Mouse (Mus musculus) forebrain, embryonic 15.5 days (tissue): ENCODE data around the gene Fam205c. TPM values are rescaled to one million over a fixed set of nuclear protein-coding genes. Genes with fewer than 3 reads are reported as not detected.
"Not testable (repeated sequence)": the region's sequence is repeated elsewhere in the genome, so short reads cannot be mapped to it uniquely, and the experiment has no call there.

Source experiments
- ATAC-seq: fragments of 200-750 bp; cut with Nextera tagmentation; replicated peaks from 2 replicates; pipeline ENCODE4 v1.8.0; 2017; ENCODE audit warnings: mild to moderate bottlenecking, moderate TSS enrichment, moderate library complexity
- H3K27ac ChIP-seq: fragments of 300-500 bp; sonication (generic); replicated peaks from 2 replicates; pipeline ENCODE4 v1.5.1; 2015; ENCODE audit warnings: mild to moderate bottlenecking, inconsistent platforms
- H3K27me3 ChIP-seq: fragments of 300-500 bp; sonication (generic); 2 replicates; pipeline ENCODE4 v1.6.1; 2015; ENCODE audit warnings: inconsistent platforms
- H3K36me3 ChIP-seq: fragments of 300-500 bp; sonication (generic); 2 replicates; pipeline ENCODE4 v1.6.1; 2015; ENCODE audit warnings: mild to moderate bottlenecking, inconsistent platforms
- H3K4me1 ChIP-seq: fragments of 300-500 bp; sonication (generic); 2 replicates; pipeline ENCODE4 v1.6.1; 2015; ENCODE audit warnings: inconsistent platforms
- H3K4me2 ChIP-seq: fragments of 300-500 bp; sonication (generic); replicated peaks from 2 replicates; pipeline ENCODE4 v1.6.1; 2015; ENCODE audit warnings: mild to moderate bottlenecking, inconsistent platforms
- H3K4me3 ChIP-seq: fragments of 300-500 bp; sonication (generic); 2 replicates; pipeline ENCODE4 v1.5.1; 2015; ENCODE audit warnings: mild to moderate bottlenecking, inconsistent platforms
- H3K9ac ChIP-seq: fragments of 300-500 bp; sonication (generic); replicated peaks from 2 replicates; pipeline ENCODE4 v1.6.1; 2015; ENCODE audit warnings: mild to moderate bottlenecking, inconsistent platforms
- H3K9me3 ChIP-seq: fragments of 300-500 bp; sonication (generic); 2 replicates; pipeline ENCODE4 v1.6.1; 2016; ENCODE audit warnings: inconsistent platforms
- WGBS: fragments of 180-500 bp; shearing (Covaris S2); methylation state at CpG from one replicate; pipeline ENCODE4 v1.1.7; 2015; ENCODE audit warnings: mixed read lengths; 5-methylcytosine and 5-hydroxymethylcytosine counted together
- polyA plus RNA-seq: library from polyadenylated mRNA; unstranded; fragments of >200 nt; fragmentation: Nextera tagmentation; extraction: Ambion mirVana; gene quantifications from 2 replicates; pipeline ENCODE4 v1.2.1, GENCODE M21; 2015

Fam205c gene
- polyA plus RNA-seq, 1 experiment from 2014 or later: 1.8 TPM

- Histone ChIP-seq H3K9ac (no peak overlapping the region), H3K36me3 (no peaks in the 10 kb centered on the region)
- WGBS: 91% methylated on average over 16 of the region's 16 CpGs
These were observed 1.1 kb downstream of the Fam205c start for GRCm38 (mm10) chr4:42872746-42873435.

GRCm38 (mm10) chr4:42872151-42872550, 1.9 kb downstream of the Fam205c start:
- 95% methylated on average over 7 of the region's 7 CpGs for WGBS
- Histone ChIP-seq H3K36me3 (no peaks in the 10 kb centered on the region), H3K27ac (no peak overlapping the region), H3K9ac (no peak overlapping the region), H3K27me3 (no peaks in the 10 kb centered on the region), H3K4me2 (no peak overlapping the region), H3K4me1 (no peaks in the 10 kb centered on the region), H3K4me3 (no peak overlapping the region), H3K9me3 (no peaks in the 10 kb centered on the region)
- ATAC-seq: no peak

More at GRCm38 (mm10) chr4:42872746-42873435, 1.1 kb downstream of the Fam205c start:
- no peak for ATAC-seq
- no peaks in the 10 kb centered on the region for H3K27me3 ChIP-seq
- no peaks in the 10 kb centered on the region for H3K9me3 ChIP-seq
- H3K4me2 ChIP-seq: no peak overlapping the region
- H3K27ac ChIP-seq: no peak overlapping the region
- H3K4me3 ChIP-seq: no peak overlapping the region
- H3K4me1 ChIP-seq: no peaks in the 10 kb centered on the region

- no peak overlapping the region for H3K9ac ChIP-seq
- no peaks in the 10 kb centered on the region for H3K9me3 ChIP-seq
- H3K4me1 ChIP-seq: no peaks in the 10 kb centered on the region
- no peak overlapping the region for H3K4me2 ChIP-seq
- no peaks in the 10 kb centered on the region for H3K36me3 ChIP-seq
- no peak overlapping the region for H3K27ac ChIP-seq
- no peaks in the 10 kb centered on the region for H3K27me3 ChIP-seq
- no peak overlapping the region for H3K4me3 ChIP-seq
- 87% methylated on average over 5 of the region's 5 CpGs for WGBS
- ATAC-seq: no peak
These were observed 3.3 kb downstream of the Fam205c start for GRCm38 (mm10) chr4:42870748-42871147.

- 92% methylated on average over 5 of the region's 5 CpGs for WGBS
- Histone ChIP-seq H3K4me3 (no peak overlapping the region), H3K4me2 (no peak overlapping the region), H3K27ac (no peak overlapping the region), H3K36me3 (no peaks in the 10 kb centered on the region), H3K9me3 (no peaks in the 10 kb centered on the region), H3K4me1 (no peaks in the 10 kb centered on the region), H3K9ac (no peak overlapping the region), H3K27me3 (no peaks in the 10 kb centered on the region)
- no peak for ATAC-seq
These were observed 5.8 kb downstream of the Fam205c start for GRCm38 (mm10) chr4:42868193-42868592.

- Histone ChIP-seq H3K9me3 (no peaks in the 10 kb centered on the region), H3K4me3 (no peak overlapping the region), H3K27ac (no peak overlapping the region), H3K4me2 (no peak overlapping the region), H3K27me3 (no peaks in the 10 kb centered on the region), H3K9ac (no peak overlapping the region), H3K36me3 (no peaks in the 10 kb centered on the region), H3K4me1 (no peaks in the 10 kb centered on the region)
- WGBS: 70% methylated on average over 3 of the region's 3 CpGs
- no peak for ATAC-seq
These were observed 6.6 kb downstream of the Fam205c start for GRCm38 (mm10) chr4:42867390-42867789.

GRCm38 (mm10) chr4:42863487-42863886, 10.5 kb downstream of the Fam205c start:
- not testable (repeated sequence) for H3K36me3 ChIP-seq, H3K4me1 ChIP-seq, H3K9ac ChIP-seq, H3K4me2 ChIP-seq, H3K27me3 ChIP-seq, H3K27ac ChIP-seq, H3K9me3 ChIP-seq, H3K4me3 ChIP-seq, ATAC-seq
- WGBS: 85% methylated on average over 5 of the region's 5 CpGs

GRCm38 (mm10) chr4:42860483-42860882, 13.6 kb downstream of the Fam205c start:
- 85% methylated on average over 9 of the region's 9 CpGs for WGBS
- H3K36me3 ChIP-seq, H3K27me3 ChIP-seq, H3K4me3 ChIP-seq, H3K4me2 ChIP-seq, H3K4me1 ChIP-seq, H3K9me3 ChIP-seq, H3K27ac ChIP-seq, ATAC-seq, H3K9ac ChIP-seq: not testable (repeated sequence)

- H3K27ac ChIP-seq, H3K36me3 ChIP-seq, H3K9me3 ChIP-seq, H3K9ac ChIP-seq, H3K4me1 ChIP-seq, H3K4me2 ChIP-seq, H3K4me3 ChIP-seq, H3K27me3 ChIP-seq, ATAC-seq: not testable (repeated sequence)
- 81% methylated on average over 1 of the region's 1 CpGs for WGBS
These were observed 17.4 kb downstream of the Fam205c start, which contains the start of gene Gm12394 for GRCm38 (mm10) chr4:42856671-42857070. Gm12394 (minus strand) TSS chr4:42856771.

GRCm38 (mm10) chr4:42853788-42854187, 20.2 kb downstream of the Fam205c start, which contains the start of gene Fam205a1:
Fam205a1 (minus strand) TSS chr4:42853888.
- H3K27ac ChIP-seq, H3K4me3 ChIP-seq, H3K4me1 ChIP-seq, H3K27me3 ChIP-seq, H3K9ac ChIP-seq, ATAC-seq, H3K4me2 ChIP-seq, H3K9me3 ChIP-seq, H3K36me3 ChIP-seq: not testable (repeated sequence)
- 94% methylated on average over 1 of the region's 1 CpGs for WGBS

Other genes starting within 250 kb of the Fam205c start
- gene Gm2564, start 244.5 kb downstream of the Fam205c start, polyA plus RNA-seq: not detected in 2 replicates
- gene Ccl27b, start 219.0 kb downstream of the Fam205c start, polyA plus RNA-seq: not detected in 2 replicates
- gene Il11ra2, start 212.3 kb downstream of the Fam205c start, polyA plus RNA-seq: not detected in 2 replicates
- 0.70 and 0.98 TPM in 2 replicates for gene 4930578G10Rik, start 138.7 kb downstream of the Fam205c start, polyA plus RNA-seq
- 0.43 and 0.51 TPM in 2 replicates for gene Ccl19, start 117.7 kb downstream of the Fam205c start, polyA plus RNA-seq
- 0.59 and 0.80 TPM in 2 replicates for gene Ccl21a, start 100.2 kb downstream of the Fam205c start, polyA plus RNA-seq
- gene Fam205a1, start 20.3 kb downstream of the Fam205c start, polyA plus RNA-seq: 0.05 TPM in 1 of 2 replicates, not detected in the other
- gene Gm12394, start 17.5 kb downstream of the Fam205c start, polyA plus RNA-seq: 0.41 and 0.51 TPM in 2 replicates
- gene Phf24, start 42.4 kb upstream of the Fam205c start, polyA plus RNA-seq: 20.5 and 22.2 TPM in 2 replicates
- 49.3 and 55.1 TPM in 2 replicates for gene Dnajb5, start 75.6 kb upstream of the Fam205c start, polyA plus RNA-seq
- gene 1700022I11Rik, start 95.4 kb upstream of the Fam205c start, polyA plus RNA-seq: 0.41 TPM in 2 replicates
- gene Vcp, start 126.3 kb upstream of the Fam205c start, polyA plus RNA-seq: 505 and 521 TPM in 2 replicates
- gene Fancg, start 136.3 kb upstream of the Fam205c start, polyA plus RNA-seq: 28.1 and 29.9 TPM in 2 replicates
- gene Pigo, start 151.6 kb upstream of the Fam205c start, polyA plus RNA-seq: 23.2 and 23.8 TPM in 2 replicates
- 259 and 263 TPM in 2 replicates for gene Stoml2, start 157.5 kb upstream of the Fam205c start, polyA plus RNA-seq
- gene Fam214b, start 172.0 kb upstream of the Fam205c start, polyA plus RNA-seq: 44.8 and 45.3 TPM in 2 replicates
- gene Unc13b, start 184.7 kb upstream of the Fam205c start, polyA plus RNA-seq: 17.9 and 18.7 TPM in 2 replicates